Mouse (Mus musculus) heart, embryonic 14.5 days (tissue): ENCODE measurements at regions not wholly inside any gene's neighbourhood (a gene's known extent, or its start where the extent isn't known, plus 50 kb on each side); places are given as distances from the start of the nearest gene placed in this dataset.

Experiments
- ATAC-seq: fragments of 200-750 bp; cut with Nextera tagmentation; 2 replicates; pipeline ENCODE4 v1.8.0; 2017; ENCODE audit warnings: low read depth, moderate TSS enrichment; ENCODE audit not compliant: insufficient number of reproducible peaks, insufficient read depth, low FRiP score
- H3K27ac ChIP-seq, 2 experiments: fragments of 200-500 bp in 1 of 2; fragments of 300-500 bp in 1 of 2; sonication (generic) in 1 of 2; replicated peaks in 1 of 2; 2 replicates each; pipeline ENCODE4 v1.5.1; 2012 to 2014; ENCODE audit warnings: low read depth in 2 of 2, low read length in 2 of 2, control low read depth in 1 of 2, mild to moderate bottlenecking in 1 of 2, mixed read lengths in 1 of 2; ENCODE audit not compliant: control insufficient read depth in 1 of 2, insufficient read depth in 1 of 2
- H3K27me3 ChIP-seq: fragments of 300-500 bp; sonication (generic); 2 replicates; pipeline ENCODE4 v1.6.1; 2014; ENCODE audit warnings: mild to moderate bottlenecking, low read length, control low read depth; ENCODE audit not compliant: control insufficient read depth, insufficient read depth
- H3K36me3 ChIP-seq: fragments of 300-500 bp; sonication (generic); 2 replicates; pipeline ENCODE4 v1.6.1; 2014; ENCODE audit warnings: mild to moderate bottlenecking, control low read depth, low read length, mixed read lengths; ENCODE audit not compliant: control insufficient read depth, insufficient read depth
- H3K4me1 ChIP-seq, 2 experiments: fragments of 200-500 bp in 1 of 2; fragments of 300-500 bp in 1 of 2; sonication (generic) in 1 of 2; 2 replicates each; pipeline ENCODE4 v1.6.1; 2012 to 2014; ENCODE audit warnings: low read length in 2 of 2, control low read depth in 1 of 2, mixed read lengths in 1 of 2; ENCODE audit not compliant: control insufficient read depth in 2 of 2, insufficient read depth in 2 of 2
- H3K4me2 ChIP-seq: fragments of 300-500 bp; sonication (generic); 2 replicates; pipeline ENCODE4 v1.6.1; 2014; ENCODE audit warnings: mild to moderate bottlenecking, low read length
- H3K4me3 ChIP-seq, 2 experiments: fragments of 200-500 bp in 1 of 2; fragments of 300-500 bp in 1 of 2; sonication (generic) in 1 of 2; 2 replicates each; pipeline ENCODE4 v1.5.1; 2012 to 2014; ENCODE audit warnings: low read length in 2 of 2, mild to moderate bottlenecking in 2 of 2, control low read depth in 1 of 2, low read depth in 1 of 2, moderate library complexity in 1 of 2; ENCODE audit not compliant: control insufficient read depth in 1 of 2, insufficient read depth in 1 of 2
- H3K9ac ChIP-seq: fragments of 300-500 bp; sonication (generic); 2 replicates; pipeline ENCODE4 v1.6.1; 2014; ENCODE audit warnings: mild to moderate bottlenecking, low read length
- H3K9me3 ChIP-seq: fragments of 300-500 bp; sonication (generic); 2 replicates; pipeline ENCODE4 v1.6.1; 2016; ENCODE audit warnings: low read length, control low read depth; ENCODE audit not compliant: control insufficient read depth
- WGBS: fragments of 180-500 bp; shearing (Covaris S2); extraction: QIAGEN DNeasy Blood & Tissue Kit; methylation state at CpG from one replicate; pipeline ENCODE4 v1.1.7; 2014; 5-methylcytosine and 5-hydroxymethylcytosine counted together

- Histone ChIP-seq H3K9me3 (no peaks in the 10 kb centered on the region), H3K4me1 (peaks cover 0 to 6% of the 10 kb centered on the region in 2 experiments; a peak in 2 of 4 replicates), H3K9ac (no peak overlapping the region), H3K27me3 (no peaks in the 10 kb centered on the region), H3K4me2 (no peak overlapping the region), H3K36me3 (no peaks in the 10 kb centered on the region), H3K4me3 (no peak overlapping the region), H3K27ac (no peak overlapping the region)
- 63% methylated on average over 2 of the region's 2 CpGs for WGBS
- no peak for ATAC-seq
Observed at GRCm38 (mm10) chr8:66756639-66757038, 59.6 kb downstream of the Npy1r start.

DNA sequence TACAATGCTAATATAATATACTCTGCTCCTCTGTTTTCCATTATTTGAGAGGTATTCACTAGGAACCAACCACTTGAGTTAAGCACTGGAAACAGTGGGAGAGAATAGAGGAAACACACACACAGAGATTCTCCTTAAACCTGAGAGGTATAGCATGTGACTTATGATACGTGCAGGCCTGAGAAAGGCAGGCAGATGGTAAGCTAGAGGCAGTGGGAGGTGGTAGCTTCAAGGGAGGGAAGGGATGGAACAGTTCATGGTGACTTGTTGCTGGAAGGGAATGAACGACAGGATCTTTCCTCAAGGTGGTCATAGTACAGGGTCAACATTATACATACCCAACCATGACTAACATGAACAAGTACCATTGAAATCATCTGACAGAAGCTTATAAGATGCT lies 60.8 kb downstream of the Npy1r start:
- Histone ChIP-seq H3K36me3 (no peaks in the 10 kb centered on the region), H3K27me3 (no peaks in the 10 kb centered on the region)

GRCm38 (mm10) chr8:66758519-66758918 lies 61.5 kb downstream of the Npy1r start:
- Histone ChIP-seq H3K36me3 (no peaks in the 10 kb centered on the region), H3K27ac (no peak overlapping the region), H3K27me3 (no peaks in the 10 kb centered on the region), H3K4me3 (no peak overlapping the region), H3K4me2 (no peak overlapping the region), H3K9me3 (no peaks in the 10 kb centered on the region), H3K9ac (no peak overlapping the region), H3K4me1 (peaks cover 0 to 6% of the 10 kb centered on the region in 2 experiments; a peak in 2 of 4 replicates)
- ATAC-seq, result no peak
- WGBS, result 83% methylated on average over 2 of the region's 2 CpGs

More for the DNA sequence above, 60.8 kb downstream of the Npy1r start:
- 86% methylated on average over 2 of the region's 2 CpGs for WGBS
- no peak overlapping the region for H3K27ac ChIP-seq
- H3K9ac ChIP-seq, result no peak overlapping the region
- no peak for ATAC-seq
- no peaks in the 10 kb centered on the region for H3K9me3 ChIP-seq
- no peak overlapping the region for H3K4me3 ChIP-seq
- H3K4me2 ChIP-seq, result no peak overlapping the region
- H3K4me1 ChIP-seq, result peaks cover 0 to 6% of the 10 kb centered on the region in 2 experiments; a peak in 2 of 4 replicates

- Histone ChIP-seq H3K4me3 (no peak overlapping the region), H3K27me3 (no peaks in the 10 kb centered on the region), H3K9me3 (no peaks in the 10 kb centered on the region), H3K36me3 (no peaks in the 10 kb centered on the region), H3K4me1 (peaks cover 0 to 6% of the 10 kb centered on the region in 2 experiments; a peak in 2 of 4 replicates), H3K9ac (no peak overlapping the region), H3K27ac (peak overlapping the region in 1 of 2 experiments; percentile 55; a peak in 2 of 4 replicates), H3K4me2 (no peak overlapping the region)
- no peak for ATAC-seq
Observed at GRCm38 (mm10) chr8:66759716-66760115, 62.7 kb downstream of the Npy1r start.

DNA sequence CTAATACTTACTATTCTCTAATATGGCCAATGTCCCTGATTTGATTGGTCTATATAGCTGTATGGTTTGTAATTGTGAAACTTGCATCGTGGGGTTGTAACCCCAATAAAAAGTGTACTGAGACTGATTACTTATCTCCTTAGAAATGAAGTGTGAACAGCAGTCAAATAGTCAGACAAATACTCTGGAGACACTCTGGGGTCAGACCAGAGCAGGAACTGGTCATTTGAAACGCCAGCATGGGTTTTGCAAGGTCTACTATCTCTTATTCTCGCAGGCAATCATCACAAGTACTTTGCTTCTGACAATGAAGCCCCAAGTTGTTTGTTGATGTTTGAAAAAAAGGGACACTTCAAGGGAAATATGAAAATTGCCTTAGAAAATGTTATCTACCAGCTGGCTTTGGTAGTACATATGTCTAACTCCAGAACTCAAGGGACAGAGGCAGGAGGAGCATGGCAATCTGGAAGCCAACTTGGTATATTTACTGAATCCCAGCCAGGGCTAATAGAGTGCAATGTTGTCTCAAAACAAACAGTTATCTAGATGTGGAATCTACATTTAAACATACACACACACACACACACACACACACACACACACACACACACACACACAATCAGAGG lies 64.1 kb downstream of the Npy1r start:
- no peaks in the 10 kb centered on the region for H3K27me3 ChIP-seq
- 19% methylated on average over 3 of the region's 3 CpGs for WGBS
- no peaks in the 10 kb centered on the region for H3K9me3 ChIP-seq
- no peak overlapping the region for H3K9ac ChIP-seq
- H3K4me3 ChIP-seq, result no peak overlapping the region
- no peak overlapping the region for H3K4me2 ChIP-seq
- no peak for ATAC-seq
- H3K27ac ChIP-seq, result no peak overlapping the region
- H3K36me3 ChIP-seq, result no peaks in the 10 kb centered on the region
- H3K4me1 ChIP-seq, result peaks cover 0 to 7% of the 10 kb centered on the region in 2 experiments; a peak in 2 of 4 replicates

DNA sequence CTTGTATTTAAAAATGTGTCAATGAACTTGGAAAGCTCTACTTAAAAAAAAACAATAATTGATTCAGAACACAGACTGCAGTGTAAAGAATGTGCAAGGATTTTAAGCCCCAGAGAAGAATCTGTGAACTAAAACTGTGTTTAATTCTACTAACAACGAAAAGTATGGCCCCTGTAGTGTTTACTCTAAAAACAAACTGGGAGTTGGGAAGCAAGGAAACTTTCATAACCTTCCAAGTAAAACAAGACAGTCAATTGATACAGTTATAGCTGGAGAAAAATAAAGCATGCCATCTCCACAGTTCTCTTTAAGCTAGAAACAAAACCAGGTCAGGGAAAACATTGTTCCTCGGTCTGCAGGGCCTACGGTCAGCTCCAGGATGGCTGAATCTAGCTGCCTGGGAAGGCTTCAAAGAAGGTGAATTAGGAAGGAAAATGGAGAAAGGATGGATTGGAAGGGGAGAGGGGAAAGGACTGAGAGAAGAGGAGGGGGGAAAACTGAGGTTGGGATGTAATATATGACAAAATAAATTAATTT lies 68.1 kb downstream of the Npy1r start:
- Histone ChIP-seq H3K9ac (no peak overlapping the region), H3K4me3 (no peak overlapping the region), H3K4me2 (no peak overlapping the region), H3K36me3 (no peaks in the 10 kb centered on the region), H3K9me3 (no peaks in the 10 kb centered on the region), H3K27ac (no peak overlapping the region), H3K4me1 (peaks cover 0 to 4% of the 10 kb centered on the region in 2 experiments; a peak in 2 of 4 replicates), H3K27me3 (no peaks in the 10 kb centered on the region)
- no peak for ATAC-seq
- WGBS, result 51% methylated on average over 3 of the region's 3 CpGs

DNA sequence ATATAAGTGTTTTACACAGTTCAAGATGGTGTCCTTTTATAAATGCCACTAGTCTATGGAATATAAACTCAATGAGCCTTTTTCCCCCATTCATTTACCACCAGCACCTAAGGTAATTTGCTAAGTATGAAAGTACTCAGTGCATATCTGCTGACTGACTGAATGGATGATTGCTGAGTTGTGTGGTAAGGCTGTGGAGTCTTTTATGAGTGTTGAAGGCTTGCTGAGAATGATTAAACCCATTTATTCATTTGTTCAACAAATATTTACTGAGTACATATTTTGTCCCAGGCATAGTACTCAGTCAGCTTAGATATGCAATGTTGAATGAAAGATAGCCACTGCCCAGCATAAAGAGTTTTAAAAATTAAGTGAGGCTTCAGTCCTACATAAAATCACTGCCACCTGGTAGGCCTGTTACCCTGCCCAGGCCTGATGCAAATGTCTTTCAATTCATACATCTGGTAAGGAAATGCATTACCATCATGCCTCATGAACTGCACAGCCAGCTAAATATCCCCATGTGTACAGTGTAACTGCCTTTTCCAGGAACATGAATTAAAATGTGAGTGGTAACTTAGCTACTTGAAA lies 71.5 kb downstream of the Npy1r start:
- Histone ChIP-seq H3K27me3 (no peaks in the 10 kb centered on the region), H3K4me2 (no peak overlapping the region), H3K4me3 (no peak overlapping the region), H3K27ac (no peak overlapping the region), H3K4me1 (peaks cover 0 to 11% of the 10 kb centered on the region in 2 experiments; a peak in 3 of 4 replicates), H3K9ac (no peak overlapping the region), H3K36me3 (no peaks in the 10 kb centered on the region), H3K9me3 (no peaks in the 10 kb centered on the region)
- ATAC-seq, result no peak
